27 mouse cellular contexts compared by ENCODE assay signal in genomic region chr10:71023471-71023870, GRCm38 (mm10).
DNase-seq lines count a peak whose midpoint lies in the region; ATAC-seq and TF ChIP-seq lines count a peak whose summit lies in the region.
"Had no signal": no experiment of that assay in that cellular context is flagged by ENCODE, and none has a peak within 500 bp of the region (broad histone marks: within the 10 kb centered on the region; RNA-seq: fewer than 3 reads in every experiment).

No protein-coding gene starts in this region.

- TF ChIP-seq CTCF in heart, postnatal 0 days (IDR thresholded peaks at IDR 0.05; ENCODE audit: low read depth), result no peak
- TF ChIP-seq CTCF in stomach, postnatal 0 days (IDR thresholded peaks at IDR 0.05; ENCODE audit: low read depth), result no peak
- no peak for TF ChIP-seq CTCF in thymus, adult 2 months (IDR thresholded peaks at IDR 0.05; ENCODE audit: borderline replicate concordance, control insufficient read depth, extremely low read depth, insufficient read depth, low read length, poor library complexity)

- peaks cover 25% of the 10 kb centered on the region for H3K4me1 ChIP-seq in heart, postnatal 0 days (ENCODE audit: control insufficient read depth, insufficient read depth)
- peaks cover 28% of the 10 kb centered on the region for H3K4me1 ChIP-seq in heart, embryonic 12.5 days (replicated peaks)
- peaks cover 23% of the 10 kb centered on the region for H3K4me1 ChIP-seq in limb, embryonic 15.5 days
- H3K4me1 ChIP-seq in limb, embryonic 10.5 days, result 0 out of 2 replicates have a peak, but pooled peaks cover 3% of the 10 kb centered on the region
- H3K4me1 ChIP-seq in stomach, postnatal 0 days (replicated peaks; ENCODE audit: control insufficient read depth, insufficient read depth), result no peaks in the 10 kb centered on the region
- H3K4me1 ChIP-seq in thymus, adult 2 months (replicated peaks; ENCODE audit: control insufficient read depth, insufficient read depth, low read length), result no peaks in the 10 kb centered on the region
- H3K4me1 ChIP-seq: forebrain, embryonic 13.5 days had no signal

- 67% methylated on average over 3 of the region's 3 CpGs for WGBS in heart, postnatal 0 days
- WGBS in heart, embryonic 12.5 days, result 67% methylated on average over 3 of the region's 3 CpGs
- 75% methylated on average over 3 of the region's 3 CpGs for WGBS in limb, embryonic 15.5 days
- 79% methylated on average over 3 of the region's 3 CpGs for WGBS in limb, embryonic 10.5 days
- WGBS in stomach, postnatal 0 days, result 60% methylated on average over 3 of the region's 3 CpGs
- 78% methylated on average over 3 of the region's 3 CpGs for WGBS in thymus, adult 2 months

- no peaks in the 10 kb centered on the region for H3K36me3 ChIP-seq in heart, postnatal 0 days (replicated peaks; ENCODE audit: control insufficient read depth, insufficient read depth, low read length)
- H3K36me3 ChIP-seq in heart, embryonic 12.5 days, result no peaks in the 10 kb centered on the region
- peaks cover 7% of the 10 kb centered on the region for H3K36me3 ChIP-seq in limb, embryonic 15.5 days
- no peaks in the 10 kb centered on the region for H3K36me3 ChIP-seq in limb, embryonic 10.5 days
- H3K36me3 ChIP-seq in stomach, postnatal 0 days (ENCODE audit: control insufficient read depth, insufficient read depth, low read length), result no peaks in the 10 kb centered on the region
- no peaks in the 10 kb centered on the region for H3K36me3 ChIP-seq in thymus, adult 2 months (ENCODE audit: control insufficient read depth, insufficient read depth, low read length)
- H3K36me3 ChIP-seq: limb, embryonic 12.5 days; lung, embryonic 15.5 days; midbrain, embryonic 10.5 days; midbrain, embryonic 15.5 days; neural tube, embryonic 15.5 days had no signal

- intact Hi-C loops in heart, postnatal 25 days (cut with DNase I), result loop anchor here (5.0 kb wide), 1 partner anchor 56 kb away; no protein-coding TSS in a partner anchor

- no peaks in the 10 kb centered on the region for H3K27me3 ChIP-seq in heart, postnatal 0 days (ENCODE audit: control insufficient read depth, insufficient read depth, low read length)
- H3K27me3 ChIP-seq in heart, embryonic 12.5 days (replicated peaks), result no peaks in the 10 kb centered on the region
- H3K27me3 ChIP-seq in limb, embryonic 15.5 days, result no peaks in the 10 kb centered on the region
- H3K27me3 ChIP-seq in limb, embryonic 10.5 days (ENCODE audit: low read depth, poor library complexity, severe bottlenecking), result no peaks in the 10 kb centered on the region
- H3K27me3 ChIP-seq in stomach, postnatal 0 days (ENCODE audit: control insufficient read depth, insufficient read depth, low read length), result no peaks in the 10 kb centered on the region
- no peaks in the 10 kb centered on the region for H3K27me3 ChIP-seq in thymus, adult 2 months (ENCODE audit: control insufficient read depth, insufficient read depth, low read length)
- H3K27me3 ChIP-seq: forebrain, embryonic 13.5 days; limb, embryonic 12.5 days; lung, embryonic 15.5 days; midbrain, embryonic 15.5 days; neural tube, embryonic 15.5 days had no signal

- no peak overlapping the region for H3K4me3 ChIP-seq in heart, postnatal 0 days (ENCODE audit: low read depth, low read length)
- H3K4me3 ChIP-seq in heart, embryonic 12.5 days, result no peak overlapping the region
- H3K4me3 ChIP-seq in limb, embryonic 15.5 days, result no peak overlapping the region
- no peak overlapping the region for H3K4me3 ChIP-seq in limb, embryonic 10.5 days
- no peak overlapping the region for H3K4me3 ChIP-seq in stomach, postnatal 0 days (ENCODE audit: low read depth, low read length)
- no peak overlapping the region for H3K4me3 ChIP-seq in thymus, adult 2 months (ENCODE audit: control insufficient read depth, insufficient read depth, low read length)
- H3K4me3 ChIP-seq: forebrain, embryonic 13.5 days; limb, embryonic 12.5 days; lung, embryonic 15.5 days; midbrain, embryonic 10.5 days; midbrain, embryonic 15.5 days; neural tube, embryonic 15.5 days had no signal

- no peak for ATAC-seq in heart, postnatal 0 days (ENCODE audit: insufficient read depth, low read depth)
- no peak for ATAC-seq in heart, embryonic 12.5 days (ENCODE audit: insufficient number of reproducible peaks, low FRiP score)
- ATAC-seq in limb, embryonic 15.5 days (ENCODE audit: insufficient number of reproducible peaks, low FRiP score, low TSS enrichment, low read depth), result no peak
- no peak for ATAC-seq in stomach, postnatal 0 days (ENCODE audit: low FRiP score, low TSS enrichment)
- ATAC-seq: CD4-positive, CD25-positive, alpha-beta regulatory T cell, adult 4 months; forebrain, embryonic 13.5 days; hindbrain, embryonic 16.5 days; midbrain, embryonic 15.5 days had no signal

- TF ChIP-seq POLR2A in thymus, adult 2 months (IDR thresholded peaks at IDR 0.05; ENCODE audit: control insufficient read depth, extremely low read depth, insufficient read depth, low read length, poor library complexity), result no peak

- peak overlapping the region; percentile 97; the same call in 1 of the 2 replicates for H3K27ac ChIP-seq in heart, postnatal 0 days (ENCODE audit: low read depth)
- no peak overlapping the region for H3K27ac ChIP-seq in heart, embryonic 12.5 days (ENCODE audit: poor library complexity, severe bottlenecking)
- H3K27ac ChIP-seq in limb, embryonic 15.5 days, result peak overlapping the region; percentile 54; the same call in 1 of the 2 replicates
- H3K27ac ChIP-seq in limb, embryonic 10.5 days, result no peak overlapping the region
- H3K27ac ChIP-seq in stomach, postnatal 0 days (replicated peaks), result peak overlapping the region; percentile 13; the same call in 1 of the 2 replicates
- no peak overlapping the region for H3K27ac ChIP-seq in thymus, adult 2 months (ENCODE audit: control insufficient read depth, insufficient read depth, low read length)
- H3K27ac ChIP-seq: forebrain, embryonic 13.5 days; limb, embryonic 12.5 days; midbrain, embryonic 10.5 days; midbrain, embryonic 15.5 days; neural tube, embryonic 15.5 days had no signal

- no peak overlapping the region for H3K9ac ChIP-seq in heart, postnatal 0 days (replicated peaks; ENCODE audit: low read depth, low read length)
- H3K9ac ChIP-seq in heart, embryonic 12.5 days, result no peak overlapping the region
- no peak overlapping the region for H3K9ac ChIP-seq in limb, embryonic 15.5 days
- no peak overlapping the region for H3K9ac ChIP-seq in stomach, postnatal 0 days (ENCODE audit: low read length)
- H3K9ac ChIP-seq: forebrain, embryonic 13.5 days; limb, embryonic 12.5 days; lung, embryonic 15.5 days; midbrain, embryonic 15.5 days; neural tube, embryonic 15.5 days had no signal

- no peak for TF ChIP-seq EP300 in heart, postnatal 0 days (IDR thresholded peaks at IDR 0.05; ENCODE audit: low read depth)
- no peak for TF ChIP-seq EP300 in stomach, postnatal 0 days (optimal IDR thresholded peaks at IDR 0.05)

- peak; percentile 26 to 35 for DNase-seq in heart, adult 18-20 months
- no peak for DNase-seq in heart, postnatal 25 days (ENCODE audit: low spot score)
- DNase-seq in heart, postnatal 0 days (ENCODE audit: low spot score), result no peak
- DNase-seq in limb, embryonic 10.5 days (ENCODE audit: low spot score), result no peak
- DNase-seq in stomach, postnatal 0 days (ENCODE audit: low spot score), result no peak
- DNase-seq in thymus, adult 2 months, result no peak
- DNase-seq: adrenal gland, postnatal 36 days; cerebellum, adult 18-20 months; cerebellum, postnatal 10 days; gastrocnemius, postnatal 36 days; kidney, adult 11 months; kidney, postnatal 10 days; layer of hippocampus, adult 9-11 months; retina, postnatal 1 day; right cerebral cortex, postnatal 14 days had no signal

- H3K9me3 ChIP-seq in heart, postnatal 0 days (replicated peaks; ENCODE audit: control insufficient read depth, low read length), result no peaks in the 10 kb centered on the region
- H3K9me3 ChIP-seq in heart, embryonic 12.5 days (replicated peaks), result no peaks in the 10 kb centered on the region
- H3K9me3 ChIP-seq in limb, embryonic 15.5 days, result no peaks in the 10 kb centered on the region
- no peaks in the 10 kb centered on the region for H3K9me3 ChIP-seq in limb, embryonic 10.5 days (replicated peaks)
- H3K9me3 ChIP-seq in stomach, postnatal 0 days (ENCODE audit: control insufficient read depth, low read length), result no peaks in the 10 kb centered on the region
- H3K9me3 ChIP-seq: forebrain, embryonic 13.5 days; limb, embryonic 12.5 days; lung, embryonic 15.5 days; midbrain, embryonic 10.5 days; midbrain, embryonic 15.5 days; neural tube, embryonic 15.5 days had no signal

- no peak overlapping the region for H3K4me2 ChIP-seq in heart, postnatal 0 days (ENCODE audit: low read depth, low read length)
- no peak overlapping the region for H3K4me2 ChIP-seq in heart, embryonic 12.5 days
- H3K4me2 ChIP-seq in limb, embryonic 15.5 days, result no peak overlapping the region
- H3K4me2 ChIP-seq in stomach, postnatal 0 days (replicated peaks; ENCODE audit: low read depth), result no peak overlapping the region
- H3K4me2 ChIP-seq: forebrain, embryonic 13.5 days; heart, embryonic 11.5 days; limb, embryonic 12.5 days; liver, embryonic 11.5 days; lung, embryonic 15.5 days; midbrain, embryonic 15.5 days; neural tube, embryonic 15.5 days had no signal

Comparison
In these comparisons a context has a peak if more than half of its experiments do, and no peak if none do; other contexts are left out.
1. DNase-seq: peak in heart, adult 18-20 months (2 of 2); none in heart, postnatal 25 days (single experiment), heart, postnatal 0 days (single experiment), limb, embryonic 10.5 days (single experiment), stomach, postnatal 0 days (single experiment) and thymus, adult 2 months (single experiment).
2. H3K27ac ChIP-seq: peak in heart, postnatal 0 days (single experiment), limb, embryonic 15.5 days (single experiment) and stomach, postnatal 0 days (single experiment); none in heart, embryonic 12.5 days (single experiment), limb, embryonic 10.5 days (single experiment) and thymus, adult 2 months (single experiment).